Mouse (Mus musculus) megakaryocyte, adult 5-6 weeks (primary cell): ENCODE measurements around the gene Vma21-ps. TPM values are rescaled to one million over a fixed set of nuclear protein-coding genes. Genes with fewer than 3 reads are reported as not detected.
"Not testable (repeated sequence)": the region's sequence is repeated elsewhere in the genome, so short reads cannot be mapped to it uniquely, and the experiment has no call there.

Experiments
- ATAC-seq: 2 replicates; pipeline ENCODE4 v1.8.0; 2016; ENCODE audit warnings: mild to moderate bottlenecking, inconsistent platforms; ENCODE audit not compliant: poor library complexity, severe bottlenecking
- total RNA-seq, 2 experiments: library from RNA; stranded (forward) in 1 of 2; stranded (reverse) in 1 of 2; fragments of 153-499, 151-499 nt in 1 of 2; fragments of 221-1000, 200-1000 nt in 1 of 2; gene quantifications; 2 replicates each; pipeline versions ENCODE4 v1.2.3 to v1.2.4; 2015 to 2017

The Vma21-ps gene
- total RNA-seq (2015) (not detected in 2 replicates), total RNA-seq (2017) (not detected in 2 replicates)

DNA sequence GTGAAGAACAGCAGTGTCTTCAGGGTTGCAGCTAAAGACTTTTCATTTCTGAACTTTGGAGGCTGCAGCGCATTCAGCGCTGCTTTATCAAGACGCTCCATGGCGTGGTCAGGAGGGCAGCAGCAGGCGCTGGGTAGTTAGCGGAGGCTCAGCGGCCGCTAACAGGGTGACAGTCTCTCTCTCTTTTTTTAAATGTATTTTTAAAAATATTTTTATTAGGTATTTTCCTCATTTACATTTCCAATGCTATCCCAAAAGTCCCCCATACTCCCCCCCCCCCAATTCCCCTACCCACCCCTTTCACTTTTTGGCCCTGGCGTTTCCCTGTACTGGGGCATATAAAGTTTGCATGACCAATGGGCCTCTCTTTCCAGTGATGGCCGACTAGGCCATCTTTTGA is at the start of gene Vma21-ps:
Gene Vma21-ps (minus strand): TSS at position 101 of the 400 bp plus-strand sequence.
- ATAC-seq = not testable (repeated sequence)

DNA sequence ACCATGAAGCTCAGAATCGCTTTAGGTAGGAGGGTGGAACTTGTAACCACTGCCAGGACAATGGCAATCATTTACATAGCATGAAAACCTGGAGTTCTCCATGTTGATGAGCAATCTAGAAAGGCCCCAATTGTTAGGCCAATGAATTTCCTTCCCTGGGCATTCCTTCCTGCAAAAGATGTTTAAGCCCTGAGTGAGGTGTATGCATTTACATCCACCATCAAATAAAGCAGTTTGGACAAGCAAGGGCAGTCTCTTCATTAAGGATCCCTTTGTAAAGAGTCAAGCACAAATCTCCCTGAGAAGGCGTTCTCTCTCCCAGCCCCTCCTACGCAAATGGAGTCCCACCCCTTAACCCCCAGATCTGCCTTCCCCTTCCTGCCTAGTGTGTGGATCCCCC is 46.0 kb upstream of the Vma21-ps start:
- ATAC-seq = no peak

DNA sequence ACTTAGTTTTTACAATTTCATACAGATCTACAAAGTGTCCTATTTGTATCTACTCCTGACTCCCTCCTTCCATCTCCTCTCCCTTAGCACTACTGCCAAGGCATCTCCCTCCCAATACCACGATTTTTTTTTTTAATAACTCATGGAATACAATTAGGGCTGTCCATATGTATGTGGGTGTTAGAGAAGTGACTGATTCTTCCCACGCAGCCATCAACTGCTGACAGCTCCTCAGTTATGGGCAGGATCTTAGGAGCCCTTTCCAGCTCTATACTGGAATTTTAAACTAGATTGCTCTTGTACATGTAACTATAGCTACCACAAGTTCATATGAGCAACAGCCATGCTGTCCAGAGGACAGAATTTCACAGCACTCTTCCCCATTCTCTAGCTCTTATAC is 33.6 kb upstream of the Vma21-ps start:
- no peak for ATAC-seq

DNA sequence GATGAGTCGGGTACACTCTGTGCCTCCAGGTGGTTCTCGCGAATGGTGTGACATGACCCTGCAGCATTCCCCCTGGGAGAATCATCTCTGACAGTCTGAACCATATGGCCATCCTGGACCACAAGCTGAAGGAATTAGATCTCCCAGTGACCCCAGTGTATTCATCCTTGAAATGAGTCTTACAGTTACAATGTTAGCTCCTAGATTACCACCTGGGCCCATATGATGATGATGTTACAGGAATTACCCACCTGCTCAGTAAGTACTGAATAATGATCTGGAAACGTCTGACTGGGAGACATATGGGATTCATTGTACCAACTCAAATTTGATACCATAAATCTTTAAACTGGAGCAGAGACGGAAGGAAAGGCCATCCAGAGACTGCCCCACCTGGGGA is 29.4 kb upstream of the Vma21-ps start:
- no peak for ATAC-seq

DNA sequence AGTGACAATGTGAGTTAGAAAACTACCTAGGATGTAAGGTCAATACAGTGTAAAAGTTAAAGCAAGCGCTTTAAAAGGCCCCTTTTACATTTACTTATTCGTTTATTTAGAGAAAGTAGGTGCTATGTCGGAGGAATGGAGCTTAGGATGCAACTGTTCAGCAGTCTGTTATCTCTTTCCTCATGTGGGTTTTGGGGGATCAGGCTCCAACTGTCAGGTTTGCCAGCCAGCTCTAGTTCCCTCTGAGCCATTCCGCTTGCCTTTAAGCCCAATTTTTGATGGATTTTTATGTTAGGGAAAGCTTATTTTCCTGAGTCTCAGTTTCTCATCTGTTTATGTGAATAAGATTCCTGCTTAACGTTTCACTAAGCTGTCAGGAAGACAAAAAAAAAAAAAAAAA is 22.3 kb upstream of the Vma21-ps start:
- ATAC-seq = no peak

DNA sequence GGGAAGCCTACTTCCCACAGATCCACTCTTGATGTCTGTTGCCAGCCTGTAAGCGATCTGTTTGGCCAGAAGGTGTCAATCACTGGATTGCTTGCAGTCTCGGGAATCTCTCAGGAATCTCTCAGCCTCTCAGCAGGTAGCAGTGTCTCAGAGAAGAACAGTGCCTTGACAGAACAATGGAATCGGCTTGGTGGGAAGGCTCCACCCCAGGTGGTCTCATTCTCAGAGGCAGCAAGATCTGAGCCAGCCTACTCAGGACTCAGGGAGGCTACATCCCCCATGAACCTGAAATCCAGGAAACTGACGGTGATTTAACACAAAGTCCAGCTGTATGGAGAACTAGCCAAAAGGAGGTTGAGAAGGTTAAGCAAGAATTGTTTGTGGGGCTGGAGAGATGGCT is 20.5 kb upstream of the Vma21-ps start:
- ATAC-seq = no peak

DNA sequence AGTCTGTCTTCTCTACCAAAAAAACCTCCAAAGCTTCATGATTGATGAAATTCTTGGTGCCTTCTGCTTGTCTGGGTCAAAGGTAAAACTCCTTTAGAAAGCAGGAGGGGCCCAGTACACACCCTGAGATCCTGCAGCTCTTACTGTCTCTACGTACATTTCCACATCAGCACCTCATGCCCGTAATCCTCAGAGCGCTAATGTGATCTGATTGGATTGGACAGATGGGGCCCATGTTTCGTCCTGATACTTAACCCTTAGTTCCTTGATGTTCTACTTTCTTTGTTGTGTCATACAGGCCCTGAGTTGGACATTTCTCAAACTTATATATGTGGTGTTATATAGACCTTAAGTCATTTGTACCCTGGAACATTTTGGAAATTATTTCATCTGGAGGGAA is 9.6 kb downstream of the Vma21-ps start:
- no peak for ATAC-seq

DNA sequence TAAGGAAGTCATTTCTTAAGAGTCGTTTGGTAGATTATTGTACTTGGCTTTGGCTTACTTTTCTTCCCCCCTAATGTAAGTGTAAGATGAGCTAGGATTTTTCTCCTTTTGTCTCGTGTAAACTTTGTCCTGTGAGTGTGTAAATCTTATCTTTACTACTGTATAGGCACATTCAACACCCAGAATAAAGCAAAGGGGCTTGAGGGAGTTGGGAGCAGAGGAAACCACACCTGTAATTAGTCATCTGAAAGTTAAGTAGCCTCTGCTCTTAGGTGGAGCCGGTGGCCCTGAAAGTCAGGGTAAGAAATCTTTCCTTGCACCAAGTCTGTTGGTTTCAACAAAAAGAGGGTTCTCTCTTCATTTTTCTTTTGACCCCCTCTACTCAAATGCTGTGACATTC is 23.6 kb downstream of the Vma21-ps start:
- ATAC-seq = no peak

DNA sequence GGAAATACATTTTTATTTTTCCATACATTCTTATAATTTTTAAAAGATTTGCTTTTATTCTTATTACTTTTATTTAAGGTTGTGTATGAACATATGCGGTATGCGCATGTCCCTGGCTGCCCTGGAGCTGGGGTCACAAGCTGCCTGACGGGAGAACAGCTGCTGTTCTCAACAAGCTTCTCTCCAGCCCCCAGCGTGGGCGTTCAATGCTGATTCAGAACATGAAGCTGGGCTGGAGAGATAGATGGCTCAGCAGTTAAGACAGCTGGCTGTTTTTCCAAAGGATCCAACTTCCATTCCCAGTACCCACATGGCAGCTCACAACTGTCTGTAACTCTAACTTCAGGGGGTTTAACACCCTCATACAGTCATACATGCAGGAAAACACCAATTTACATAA is 35.7 kb downstream of the Vma21-ps start:
- no peak for ATAC-seq

DNA sequence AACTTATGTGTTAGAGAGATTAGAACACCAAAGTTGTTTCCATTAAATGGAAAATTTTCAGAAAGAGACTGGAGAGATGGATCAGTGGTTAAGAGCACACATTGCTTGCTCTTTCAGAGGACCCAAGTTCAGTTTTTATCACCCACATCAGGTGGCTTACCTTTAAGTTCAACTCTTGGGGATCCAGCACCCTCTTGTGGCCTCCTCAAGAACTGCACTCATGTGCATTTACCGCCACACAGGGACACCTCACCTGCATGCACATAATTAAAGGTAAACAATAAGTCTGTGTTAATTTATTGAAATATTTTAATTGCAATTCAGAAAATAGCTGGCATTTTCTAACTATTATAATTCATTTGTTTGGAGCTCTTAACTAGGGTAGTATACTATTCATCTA is 37.3 kb downstream of the Vma21-ps start:
- ATAC-seq = 0 out of 2 replicates have a peak, but pooled peaks have one; percentile 30

Other genes with a start within 250 kb of the Vma21-ps start
- 86.0 and 87.2 TPM in 2 replicates for gene Smc2, start 58.0 kb downstream of the Vma21-ps start, total RNA-seq (2015)
- gene Smc2, start 58.0 kb downstream of the Vma21-ps start, total RNA-seq (2017) = 149 and 163 TPM in 2 replicates
- gene Toporsl, start 99.0 kb upstream of the Vma21-ps start, total RNA-seq (2015) = not detected in 2 replicates
- not detected in 2 replicates for gene Toporsl, start 99.0 kb upstream of the Vma21-ps start, total RNA-seq (2017)